Mouse (Mus musculus): ENCODE measurements at regions not wholly inside any gene's neighbourhood (a gene's known extent, or its start where the extent isn't known, plus 50 kb on each side); places are given as distances from the start of the nearest gene placed in this dataset.
"Not testable (repeated sequence)": the region's sequence is repeated elsewhere in the genome, so short reads cannot be mapped to it uniquely, and the experiment has no call there.

GRCm38 (mm10) chr13:32442025-32442424 lies 103.5 kb upstream of the Gmds start:
- H3K27me3 ChIP-seq, result no peaks in the 10 kb centered on the region
- 71% methylated on average over 13 of the region's 13 CpGs for WGBS (ENCODE audit: insufficient replicate concordance)
- ATAC-seq (ENCODE audit: insufficient read depth), result no peak
- no peak overlapping the region for H3K4me2 ChIP-seq
- no peaks in the 10 kb centered on the region for H3K4me1 ChIP-seq (replicated peaks)
- H3K9ac ChIP-seq, result no peak overlapping the region
- H3K4me3 ChIP-seq (replicated peaks), result no peak overlapping the region
- H3K27ac ChIP-seq (replicated peaks), result no peak overlapping the region
- no peaks in the 10 kb centered on the region for H3K36me3 ChIP-seq (replicated peaks)
- H3K9me3 ChIP-seq (replicated peaks), result no peaks in the 10 kb centered on the region

- no peak overlapping the region for H3K4me3 ChIP-seq (replicated peaks)
- no peaks in the 10 kb centered on the region for H3K9me3 ChIP-seq (replicated peaks)
- H3K4me2 ChIP-seq, result no peak overlapping the region
- H3K27me3 ChIP-seq, result no peaks in the 10 kb centered on the region
- ATAC-seq (ENCODE audit: insufficient read depth), result no peak
- H3K27ac ChIP-seq (replicated peaks), result no peak overlapping the region
- WGBS (ENCODE audit: insufficient replicate concordance), result 63% methylated on average over 5 of the region's 5 CpGs
- H3K36me3 ChIP-seq (replicated peaks), result no peaks in the 10 kb centered on the region
- H3K4me1 ChIP-seq (replicated peaks), result no peaks in the 10 kb centered on the region
- no peak overlapping the region for H3K9ac ChIP-seq
Observed at GRCm38 (mm10) chr13:32435136-32435535, 96.6 kb upstream of the Gmds start.

- 51% methylated on average over 3 of the region's 3 CpGs for WGBS (ENCODE audit: insufficient replicate concordance)
- Histone ChIP-seq H3K9me3 (replicated peaks) (no peaks in the 10 kb centered on the region), H3K4me3 (replicated peaks) (no peak overlapping the region), H3K27ac (replicated peaks) (no peak overlapping the region), H3K27me3 (no peaks in the 10 kb centered on the region), H3K36me3 (replicated peaks) (no peaks in the 10 kb centered on the region), H3K9ac (no peak overlapping the region), H3K4me2 (no peak overlapping the region), H3K4me1 (replicated peaks) (no peaks in the 10 kb centered on the region)
- ATAC-seq (ENCODE audit: insufficient read depth), result no peak
Observed at GRCm38 (mm10) chr13:32428482-32428881, 89.9 kb upstream of the Gmds start.

- H3K4me1 ChIP-seq (replicated peaks), result no peaks in the 10 kb centered on the region
- 68% methylated on average over 13 of the region's 13 CpGs for WGBS (ENCODE audit: insufficient replicate concordance)
- no peak overlapping the region for H3K9ac ChIP-seq
- H3K4me2 ChIP-seq, result no peak overlapping the region
- no peaks in the 10 kb centered on the region for H3K27me3 ChIP-seq
- ATAC-seq (ENCODE audit: insufficient read depth), result no peak
- no peak overlapping the region for H3K27ac ChIP-seq (replicated peaks)
- H3K9me3 ChIP-seq (replicated peaks), result no peaks in the 10 kb centered on the region
- no peaks in the 10 kb centered on the region for H3K36me3 ChIP-seq (replicated peaks)
- H3K4me3 ChIP-seq (replicated peaks), result no peak overlapping the region
Observed at GRCm38 (mm10) chr13:32426906-32427305, 88.4 kb upstream of the Gmds start.

GRCm38 (mm10) chr13:32426199-32426598 lies 87.7 kb upstream of the Gmds start:
- Histone ChIP-seq H3K4me3 (replicated peaks) (no peak overlapping the region), H3K27me3 (no peaks in the 10 kb centered on the region), H3K4me1 (replicated peaks) (no peaks in the 10 kb centered on the region), H3K9me3 (replicated peaks) (no peaks in the 10 kb centered on the region), H3K27ac (replicated peaks) (no peak overlapping the region), H3K4me2 (no peak overlapping the region), H3K9ac (no peak overlapping the region), H3K36me3 (replicated peaks) (no peaks in the 10 kb centered on the region)
- 68% methylated on average over 7 of the region's 7 CpGs for WGBS (ENCODE audit: insufficient replicate concordance)
- ATAC-seq (ENCODE audit: insufficient read depth), result no peak

GRCm38 (mm10) chr13:32424543-32424942 lies 86.0 kb upstream of the Gmds start:
- not testable (repeated sequence) for ATAC-seq (ENCODE audit: insufficient read depth); H3K36me3 ChIP-seq (replicated peaks); H3K27me3 ChIP-seq; H3K27ac ChIP-seq (replicated peaks); H3K9ac ChIP-seq; H3K4me2 ChIP-seq; H3K4me1 ChIP-seq (replicated peaks); H3K4me3 ChIP-seq (replicated peaks); H3K9me3 ChIP-seq (replicated peaks)
- 66% methylated on average over 9 of the region's 9 CpGs for WGBS (ENCODE audit: insufficient replicate concordance)

GRCm38 (mm10) chr13:32422485-32422884 lies 83.9 kb upstream of the Gmds start:
- no peaks in the 10 kb centered on the region for H3K27me3 ChIP-seq
- no peaks in the 10 kb centered on the region for H3K36me3 ChIP-seq (replicated peaks)
- 38% methylated on average over 2 of the region's 2 CpGs for WGBS (ENCODE audit: insufficient replicate concordance)
- H3K9me3 ChIP-seq (replicated peaks), result no peaks in the 10 kb centered on the region
- H3K4me3 ChIP-seq (replicated peaks), result no peak overlapping the region
- ATAC-seq (ENCODE audit: insufficient read depth), result no peak
- H3K9ac ChIP-seq, result no peak overlapping the region
- no peak overlapping the region for H3K4me2 ChIP-seq
- H3K27ac ChIP-seq (replicated peaks), result no peak overlapping the region
- no peaks in the 10 kb centered on the region for H3K4me1 ChIP-seq (replicated peaks)

- H3K36me3 ChIP-seq (replicated peaks), result no peaks in the 10 kb centered on the region
- WGBS (ENCODE audit: insufficient replicate concordance), result 64% methylated on average over 6 of the region's 6 CpGs
- H3K4me2 ChIP-seq, result no peak overlapping the region
- H3K27ac ChIP-seq (replicated peaks), result no peak overlapping the region
- H3K4me1 ChIP-seq (replicated peaks), result no peaks in the 10 kb centered on the region
- H3K27me3 ChIP-seq, result no peaks in the 10 kb centered on the region
- H3K9me3 ChIP-seq (replicated peaks), result no peaks in the 10 kb centered on the region
- no peak overlapping the region for H3K9ac ChIP-seq
- H3K4me3 ChIP-seq (replicated peaks), result no peak overlapping the region
- ATAC-seq (ENCODE audit: insufficient read depth), result no peak
Observed at GRCm38 (mm10) chr13:32419326-32419725, 80.8 kb upstream of the Gmds start.

GRCm38 (mm10) chr13:32418655-32419054 lies 80.1 kb upstream of the Gmds start:
- WGBS (ENCODE audit: insufficient replicate concordance), result 34% methylated on average over 2 of the region's 2 CpGs
- H3K27ac ChIP-seq (replicated peaks), result no peak overlapping the region

GRCm38 (mm10) chr13:32417907-32418306 lies 79.4 kb upstream of the Gmds start:
- Histone ChIP-seq H3K9me3 (replicated peaks) (no peaks in the 10 kb centered on the region), H3K4me3 (replicated peaks) (no peak overlapping the region), H3K9ac (no peak overlapping the region), H3K4me1 (replicated peaks) (no peaks in the 10 kb centered on the region), H3K4me2 (no peak overlapping the region), H3K27ac (replicated peaks) (no peak overlapping the region), H3K36me3 (replicated peaks) (no peaks in the 10 kb centered on the region), H3K27me3 (no peaks in the 10 kb centered on the region)
- no peak for ATAC-seq (ENCODE audit: insufficient read depth)

More at GRCm38 (mm10) chr13:32418655-32419054, 80.1 kb upstream of the Gmds start:
- H3K27me3 ChIP-seq, result no peaks in the 10 kb centered on the region
- no peaks in the 10 kb centered on the region for H3K4me1 ChIP-seq (replicated peaks)
- H3K9me3 ChIP-seq (replicated peaks), result no peaks in the 10 kb centered on the region
- H3K4me3 ChIP-seq (replicated peaks), result no peak overlapping the region
- no peaks in the 10 kb centered on the region for H3K36me3 ChIP-seq (replicated peaks)
- ATAC-seq (ENCODE audit: insufficient read depth), result no peak
- H3K4me2 ChIP-seq, result no peak overlapping the region
- no peak overlapping the region for H3K9ac ChIP-seq

- no peak overlapping the region for H3K4me2 ChIP-seq
- no peaks in the 10 kb centered on the region for H3K9me3 ChIP-seq (replicated peaks)
- H3K4me3 ChIP-seq (replicated peaks), result no peak overlapping the region
- H3K27ac ChIP-seq (replicated peaks), result no peak overlapping the region
- no peaks in the 10 kb centered on the region for H3K4me1 ChIP-seq (replicated peaks)
- no peak overlapping the region for H3K9ac ChIP-seq
- no peaks in the 10 kb centered on the region for H3K27me3 ChIP-seq
- ATAC-seq (ENCODE audit: insufficient read depth), result no peak
- H3K36me3 ChIP-seq (replicated peaks), result no peaks in the 10 kb centered on the region
- 36% methylated on average over 14 of the region's 14 CpGs for WGBS (ENCODE audit: insufficient replicate concordance)
Observed at GRCm38 (mm10) chr13:32411287-32411935, 72.9 kb upstream of the Gmds start.

- no peak for ATAC-seq (ENCODE audit: insufficient read depth)
- Histone ChIP-seq H3K9me3 (replicated peaks) (no peaks in the 10 kb centered on the region), H3K27ac (replicated peaks) (no peak overlapping the region), H3K9ac (no peak overlapping the region), H3K4me3 (replicated peaks) (no peak overlapping the region), H3K4me1 (replicated peaks) (no peaks in the 10 kb centered on the region), H3K27me3 (no peaks in the 10 kb centered on the region), H3K36me3 (replicated peaks) (no peaks in the 10 kb centered on the region), H3K4me2 (no peak overlapping the region)
- WGBS (ENCODE audit: insufficient replicate concordance), result 46% methylated on average over 6 of the region's 6 CpGs
Observed at GRCm38 (mm10) chr13:32410065-32410464, 71.5 kb upstream of the Gmds start.

Measured in liver, embryonic 15.5 days (tissue).